In the genomic region with DNA sequence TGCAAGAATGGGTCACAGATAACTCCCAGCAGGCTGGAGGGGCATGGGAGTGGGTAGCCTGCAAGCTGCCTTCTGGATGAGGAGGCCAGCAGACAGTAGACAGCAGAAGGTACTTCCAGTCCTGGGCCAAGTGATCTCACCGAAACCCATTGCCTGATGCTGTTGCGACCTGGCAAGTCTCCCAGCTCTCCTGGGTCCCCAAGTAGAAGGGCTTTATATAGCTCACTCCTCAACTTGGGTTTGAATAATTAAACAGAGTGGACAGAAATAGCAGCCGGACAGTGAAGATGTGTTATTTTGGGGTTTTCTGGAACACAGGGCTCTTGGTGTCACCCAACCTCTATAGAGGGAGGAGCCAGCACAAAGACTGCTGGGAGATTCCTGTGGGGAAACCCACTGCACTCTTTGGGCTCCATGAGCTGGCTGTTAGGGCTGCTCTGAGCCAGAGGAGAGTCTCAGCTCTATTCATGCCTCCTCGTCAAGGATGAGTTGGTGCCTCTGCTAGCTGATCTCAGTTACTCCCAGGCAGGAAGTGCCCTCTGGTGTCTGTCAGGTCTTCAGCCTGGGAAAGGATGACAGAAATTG, we compare ENCODE assay signal across 9 mouse cellular contexts. TPM values are rescaled to one million over a fixed set of nuclear protein-coding genes. Genes with fewer than 3 reads are reported as not detected.
DNase-seq lines count a peak whose midpoint lies in the region; ATAC-seq and TF ChIP-seq lines count a peak whose summit lies in the region.
"Had no signal": no experiment of that assay in that cellular context is flagged by ENCODE, and none has a peak within 500 bp of the region (broad histone marks: within the 10 kb centered on the region; RNA-seq: fewer than 3 reads in every experiment).

No protein-coding gene starts in this region.

- no peak overlapping the region for H3K4me2 ChIP-seq in limb, embryonic 15.5 days
- H3K4me2 ChIP-seq in neural tube, embryonic 15.5 days, result no peak overlapping the region
- H3K4me2 ChIP-seq: liver, embryonic 13.5 days had no signal

- H3K9ac ChIP-seq in limb, embryonic 15.5 days, result no peak overlapping the region
- H3K9ac ChIP-seq in neural tube, embryonic 15.5 days (replicated peaks), result no peak overlapping the region
- H3K9ac ChIP-seq: liver, embryonic 13.5 days had no signal

- WGBS in kidney, adult 2 months, result 53% methylated on average over 4 of the region's 4 CpGs
- WGBS in limb, embryonic 15.5 days, result 55% methylated on average over 4 of the region's 4 CpGs
- 63% methylated on average over 4 of the region's 4 CpGs for WGBS in neural tube, embryonic 15.5 days

- peaks cover 16% of the 10 kb centered on the region; the same call in 1 of the 2 replicates for H3K4me1 ChIP-seq in kidney, adult 2 months (ENCODE audit: control insufficient read depth, insufficient read depth, low read length)
- peaks cover 12% of the 10 kb centered on the region for H3K4me1 ChIP-seq in limb, embryonic 15.5 days
- peaks cover 14% of the 10 kb centered on the region for H3K4me1 ChIP-seq in neural tube, embryonic 15.5 days

- no peak overlapping the region for H3K27ac ChIP-seq in kidney, adult 2 months (ENCODE audit: insufficient read depth, low read depth, low read length)
- H3K27ac ChIP-seq in gastrocnemius, adult 2 months, result peak overlapping the region; percentile 91
- H3K27ac ChIP-seq in limb, embryonic 15.5 days, result peak overlapping the region; percentile 47
- H3K27ac ChIP-seq in neural tube, embryonic 15.5 days (replicated peaks), result no peak overlapping the region; the same call in 1 of the 2 replicates
- H3K27ac ChIP-seq: liver, embryonic 13.5 days had no signal

- no peak for DNase-seq in kidney, adult 2 months
- DNase-seq in kidney, postnatal 14 days, result no peak
- DNase-seq in NIH3T3 (ENCODE audit: low read depth) (peak; percentile 74), liver (no peak)
- DNase-seq in gastrocnemius, adult 2 months, result peak; percentile 89
- no peak for DNase-seq in ovary, adult 18-20 months (ENCODE audit: low spot score)
- DNase-seq: liver, embryonic 13.5 days had no signal

- intact Hi-C loops in gastrocnemius, adult 2 months (cut with DNase I), result loop anchor here (2.0 kb wide), 1 partner anchor 44 kb away; no protein-coding TSS in a partner anchor

- 0 out of 2 replicates have a peak, but pooled peaks have one; percentile 40 for ATAC-seq in limb, embryonic 15.5 days (ENCODE audit: insufficient number of reproducible peaks, low FRiP score, low TSS enrichment, low read depth)
- ATAC-seq in neural tube, embryonic 15.5 days (ENCODE audit: low FRiP score), result no peak

- no peaks in the 10 kb centered on the region for H3K36me3 ChIP-seq in kidney, adult 2 months (ENCODE audit: control insufficient read depth, insufficient read depth, low read length)
- no peaks in the 10 kb centered on the region for H3K36me3 ChIP-seq in limb, embryonic 15.5 days
- no peaks in the 10 kb centered on the region for H3K36me3 ChIP-seq in neural tube, embryonic 15.5 days
- H3K36me3 ChIP-seq: liver, embryonic 13.5 days had no signal

- no peaks in the 10 kb centered on the region for H3K9me3 ChIP-seq in limb, embryonic 15.5 days
- no peaks in the 10 kb centered on the region for H3K9me3 ChIP-seq in neural tube, embryonic 15.5 days (replicated peaks)
- H3K9me3 ChIP-seq: liver, embryonic 13.5 days had no signal

- H3K27me3 ChIP-seq in kidney, adult 2 months (replicated peaks; ENCODE audit: control insufficient read depth, insufficient read depth, low read length), result no peaks in the 10 kb centered on the region
- H3K27me3 ChIP-seq in limb, embryonic 15.5 days, result no peaks in the 10 kb centered on the region
- no peaks in the 10 kb centered on the region for H3K27me3 ChIP-seq in neural tube, embryonic 15.5 days (replicated peaks)
- H3K27me3 ChIP-seq: liver, embryonic 13.5 days had no signal

- 0 out of 2 replicates have a peak, but pooled peaks have one; percentile 10 for TF ChIP-seq CTCF in kidney, adult 2 months (conservative IDR thresholded peaks at IDR 0.05; ENCODE audit: insufficient read depth, insufficient read length, low read depth, low read length)
- TF ChIP-seq CTCF in gastrocnemius, adult 2 months (IDR thresholded peaks at IDR 0.05), result peak; percentile 33; the same call in 1 of the 2 replicates

- TF ChIP-seq POLR2A in kidney, adult 2 months (IDR thresholded peaks at IDR 0.05; ENCODE audit: low read depth, low read length), result no peak

- H3K4me3 ChIP-seq in kidney, adult 2 months (ENCODE audit: insufficient read depth, low read depth, low read length), result no peak overlapping the region
- peak overlapping the region; percentile 58 for H3K4me3 ChIP-seq in gastrocnemius, adult 2 months
- H3K4me3 ChIP-seq in limb, embryonic 15.5 days, result no peak overlapping the region
- H3K4me3 ChIP-seq in neural tube, embryonic 15.5 days (replicated peaks), result no peak overlapping the region
- H3K4me3 ChIP-seq: liver, embryonic 13.5 days had no signal

RNA-seq across cellular contexts. Expression of a gene that starts 8.9 kb away (rescaled TPM):
- 41.8 and 42.7 TPM in 2 replicates for polyA plus RNA-seq in kidney, adult 2 months (2012; rRNA removed)
- total RNA-seq in gastrocnemius, adult 2 months (2021), result 100 to 1,000 TPM; 173 to 184 TPM
- polyA plus RNA-seq in limb, embryonic 15.5 days (2015; fragmentation: Nextera tagmentation; extraction: Ambion mirVana), result 23.3 and 29.8 TPM in 2 replicates
- 14.3 and 20.3 TPM in 2 replicates for polyA plus RNA-seq in neural tube, embryonic 15.5 days (2015; fragmentation: Nextera tagmentation; extraction: Ambion mirVana)

RNA-seq across cellular contexts. Expression of a gene that starts 51.5 kb away (rescaled TPM):
- 0.81 and 0.83 TPM in 2 replicates for polyA plus RNA-seq in kidney, adult 2 months (2012; rRNA removed)
- total RNA-seq in gastrocnemius, adult 2 months (2021), result under 1 TPM; 0.15 to 0.20 TPM
- 17.6 and 17.8 TPM in 2 replicates for polyA plus RNA-seq in limb, embryonic 15.5 days (2015; fragmentation: Nextera tagmentation; extraction: Ambion mirVana)
- polyA plus RNA-seq in neural tube, embryonic 15.5 days (2015; fragmentation: Nextera tagmentation; extraction: Ambion mirVana), result 2.8 and 4.9 TPM in 2 replicates

RNA-seq across cellular contexts. Expression of a gene that starts 55.2 kb away (rescaled TPM):
- 0.15 TPM in 1 of 2 replicates, not detected in the other for polyA plus RNA-seq in kidney, adult 2 months (2012; rRNA removed)
- total RNA-seq in gastrocnemius, adult 2 months (2021), result not detected
- polyA plus RNA-seq in limb, embryonic 15.5 days (2015; fragmentation: Nextera tagmentation; extraction: Ambion mirVana), result not detected in 2 replicates
- 0.38 TPM in 1 of 2 replicates, not detected in the other for polyA plus RNA-seq in neural tube, embryonic 15.5 days (2015; fragmentation: Nextera tagmentation; extraction: Ambion mirVana)
- polyA plus RNA-seq: liver, embryonic 13.5 days had no signal

Comparison
In these comparisons a context has a peak if more than half of its experiments do, and no peak if none do; other contexts are left out.
1. DNase-seq: peak in NIH3T3 (single experiment) and gastrocnemius, adult 2 months (single experiment); none in kidney, adult 2 months (single experiment), kidney, postnatal 14 days (single experiment), liver (single experiment) and ovary, adult 18-20 months (single experiment).
2. H3K27ac ChIP-seq: peak in gastrocnemius, adult 2 months (single experiment) and limb, embryonic 15.5 days (single experiment); none in kidney, adult 2 months (single experiment) and neural tube, embryonic 15.5 days (single experiment).